5 mouse cellular contexts compared by ENCODE assay signal in the genomic region with DNA sequence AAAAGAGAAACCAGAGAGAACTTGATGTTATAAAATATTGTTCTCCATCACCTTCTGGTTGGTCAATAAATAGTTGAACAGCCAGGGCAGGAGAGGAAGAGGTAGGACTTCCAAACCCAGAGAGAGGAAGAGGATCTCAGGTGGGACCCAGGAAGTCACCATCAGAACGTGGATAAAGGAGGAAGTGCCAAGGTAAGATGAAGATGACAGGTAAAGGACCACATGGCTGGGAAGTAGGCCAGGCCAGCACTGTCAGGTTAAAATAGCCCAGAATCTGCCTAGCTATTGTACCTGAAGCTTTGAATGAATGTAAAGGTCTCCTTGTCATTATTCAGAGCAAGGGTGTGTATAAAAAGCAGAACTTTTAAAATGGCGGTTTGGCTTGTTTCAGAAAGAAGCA.
"Had no signal": no experiment of that assay in that cellular context is flagged by ENCODE, and none has a peak within 500 bp of the region (broad histone marks: within the 10 kb centered on the region; RNA-seq: fewer than 3 reads in every experiment).

No protein-coding gene starts in this region.

- DNase-seq: kidney, adult 2 months; kidney, postnatal 25 days; lung, adult 2 months; lung, postnatal 36 days; thymus, postnatal 36 days had no signal
